Mouse (Mus musculus): ENCODE measurements around the gene Lrrn4cl. TPM values are rescaled to one million over a fixed set of nuclear protein-coding genes. Genes with fewer than 3 reads are reported as not detected.
"Not testable (repeated sequence)": the region's sequence is repeated elsewhere in the genome, so short reads cannot be mapped to it uniquely, and the experiment has no call there.

Gene Lrrn4cl
- polyA plus RNA-seq (2017; shearing (Covaris generic)) = under 1 TPM in 1 of 3 experiments, not detected in 2; 0.15 TPM

- no peak for ATAC-seq
These were observed at the start of gene Lrrn4cl for GRCm38 (mm10) chr19:8850402-8850901. TSS of gene Lrrn4cl (plus strand) at chr19:8850768.

- ATAC-seq = peak; percentile 90
These were observed 48.3 kb upstream of the Lrrn4cl start, which contains the start of gene Zbtb3 for GRCm38 (mm10) chr19:8802130-8802821. TSS of gene Zbtb3 (plus strand) at chr19:8802555.

GRCm38 (mm10) chr19:8803204-8803780 lies 47.3 kb upstream of the Lrrn4cl start:
- ATAC-seq = no peak

- ATAC-seq = no peak
These were observed 46.5 kb upstream of the Lrrn4cl start for GRCm38 (mm10) chr19:8803879-8804660.

- ATAC-seq = no peak
These were observed 43.8 kb upstream of the Lrrn4cl start for GRCm38 (mm10) chr19:8806810-8807209.

- ATAC-seq = no peak
These were observed 34.8 kb upstream of the Lrrn4cl start for GRCm38 (mm10) chr19:8815812-8816211.

GRCm38 (mm10) chr19:8817001-8817400 lies 33.6 kb upstream of the Lrrn4cl start:
- ATAC-seq = no peak

GRCm38 (mm10) chr19:8818301-8818798 lies 32.2 kb upstream of the Lrrn4cl start:
- ATAC-seq = no peak

- ATAC-seq = peak; percentile 68
These were observed 31.6 kb upstream of the Lrrn4cl start, which contains the start of gene Ttc9c for GRCm38 (mm10) chr19:8818801-8819595. TSS of gene Ttc9c (minus strand) at chr19:8819333.

GRCm38 (mm10) chr19:8819596-8820423 lies 30.8 kb upstream of the Lrrn4cl start, which contains the start of gene Hnrnpul2:
TSS of gene Hnrnpul2 (plus strand) at chr19:8820010.
- peak; percentile 82 for ATAC-seq

- ATAC-seq = peak; percentile 0
These were observed 30.1 kb upstream of the Lrrn4cl start for GRCm38 (mm10) chr19:8820424-8820956.

- ATAC-seq = no peak
These were observed 29.4 kb upstream of the Lrrn4cl start for GRCm38 (mm10) chr19:8821146-8821545.

- no peak for ATAC-seq
These were observed 27.9 kb upstream of the Lrrn4cl start for GRCm38 (mm10) chr19:8822696-8823095.

GRCm38 (mm10) chr19:8829660-8830059 lies 20.9 kb upstream of the Lrrn4cl start, which contains the start of gene AC129217.1:
TSS of gene AC129217.1 (plus strand) at chr19:8829773.
- ATAC-seq = no peak

- ATAC-seq = no peak
These were observed 19.9 kb upstream of the Lrrn4cl start for GRCm38 (mm10) chr19:8830664-8831063.

- ATAC-seq = no peak
These were observed 19.3 kb upstream of the Lrrn4cl start for GRCm38 (mm10) chr19:8831262-8831661.

GRCm38 (mm10) chr19:8832971-8833370 lies 17.6 kb upstream of the Lrrn4cl start:
- no peak for ATAC-seq

GRCm38 (mm10) chr19:8836327-8836726 lies 14.2 kb upstream of the Lrrn4cl start:
- ATAC-seq = not testable (repeated sequence)

- peak; percentile 75 for ATAC-seq
These were observed 13.2 kb upstream of the Lrrn4cl start, which contains the start of gene Bscl2 for GRCm38 (mm10) chr19:8837251-8837791. TSS of gene Bscl2 (plus strand) at chr19:8837467.

- peak; percentile 2 for ATAC-seq
These were observed 12.4 kb upstream of the Lrrn4cl start for GRCm38 (mm10) chr19:8838041-8838730.
